Mouse (Mus musculus) layer of hippocampus, adult 2 months (tissue): ENCODE results near the gene Lmod1. TPM values are rescaled to one million over a fixed set of nuclear protein-coding genes. Genes with fewer than 3 reads are reported as not detected.
"Not testable (repeated sequence)": the region's sequence is repeated elsewhere in the genome, so short reads cannot be mapped to it uniquely, and the experiment has no call there.

Experiments
- DNase-seq, 2 experiments: peaks; one replicate each; pipeline ENCODE4 v3.0.0; 2022; ENCODE audit warnings: low spot score in 2 of 2
- H3K27ac ChIP-seq: fragments of 200-600 bp; 2 replicates; pipeline ENCODE4 v1.8.1; 2022
- H3K4me3 ChIP-seq: fragments of 200-600 bp; 2 replicates; pipeline ENCODE4 v1.8.1; 2022; ENCODE audit warnings: mild to moderate bottlenecking
- CTCF ChIP-seq: fragments of 200-600 bp; conservative IDR thresholded peaks from 2 replicates; pipeline ENCODE4 v1.8.1; 2022; ENCODE audit warnings: antibody characterized with exemption, mild to moderate bottlenecking, moderate library complexity
- total RNA-seq, 2 experiments: library from RNA; stranded (reverse); gene quantifications; 2 replicates each; pipeline ENCODE4 v1.2.3; 2021

Gene Lmod1
- total RNA-seq, 2 experiments from 2014 or later = 0.39 to 0.61 TPM

DNA sequence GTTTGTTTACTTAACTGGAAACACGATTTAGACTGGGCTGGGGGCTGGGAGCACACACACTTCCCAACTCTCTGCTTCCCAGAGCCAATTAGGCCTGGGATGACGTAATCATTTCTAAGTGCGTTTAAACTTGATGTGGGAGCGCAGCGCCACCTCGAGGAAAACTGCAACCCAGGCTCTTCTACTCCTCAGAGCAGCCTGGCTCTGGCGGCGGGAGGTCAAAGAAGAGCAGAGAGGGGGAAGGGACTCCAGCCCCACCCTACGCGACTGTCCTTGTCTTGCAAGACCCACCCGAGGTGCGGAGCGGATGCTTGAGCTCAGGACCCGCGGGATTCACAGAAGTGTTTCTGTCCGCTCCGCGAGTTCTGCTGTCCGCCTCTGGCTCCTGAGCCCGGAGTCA lies 43.6 kb downstream of the Lmod1 start:
- peak overlapping the region; percentile 97 for H3K27ac ChIP-seq
- DNase-seq = peak; percentile 92

GRCm38 (mm10) chr1:135368982-135369381 lies 44.4 kb downstream of the Lmod1 start:
- Histone ChIP-seq H3K27ac (peak overlapping the region; percentile 97), H3K4me3 (peak overlapping the region; percentile 75)
- DNase-seq = no peak
- peak; percentile 66 for TF ChIP-seq CTCF

More for the DNA sequence above, 43.6 kb downstream of the Lmod1 start:
- H3K4me3 ChIP-seq = peak overlapping the region; percentile 75
- peak; percentile 96 for TF ChIP-seq CTCF

GRCm38 (mm10) chr1:135369415-135369814 lies 44.8 kb downstream of the Lmod1 start:
- Histone ChIP-seq H3K4me3 (no peak overlapping the region), H3K27ac (peak overlapping the region; percentile 97)
- no peak for TF ChIP-seq CTCF
- DNase-seq = no peak

DNA sequence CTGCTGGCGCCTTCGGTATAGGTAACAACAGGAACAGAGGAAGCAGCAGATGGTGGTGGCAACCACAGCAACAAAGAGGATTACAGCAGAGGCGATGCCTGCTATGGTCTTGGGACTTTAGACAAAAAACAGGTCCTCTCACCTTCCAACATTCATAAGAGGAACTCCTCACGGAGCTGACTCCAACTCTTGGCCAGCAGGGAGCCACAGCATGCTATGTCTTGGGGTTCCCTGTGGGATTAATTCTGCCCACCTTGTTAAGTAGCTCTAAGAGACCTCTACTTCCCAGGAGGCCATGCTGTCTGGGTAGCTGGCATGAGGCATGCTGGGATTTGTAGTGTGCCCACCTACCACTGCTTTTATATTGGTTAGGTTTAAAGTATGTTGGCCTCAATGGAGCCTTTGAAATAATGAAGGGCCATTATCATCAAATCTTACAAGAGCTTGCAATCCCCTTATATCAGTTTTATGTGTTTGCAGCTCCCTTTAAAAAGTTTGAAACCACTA lies 48.6 kb downstream of the Lmod1 start:
- Histone ChIP-seq H3K27ac (peak overlapping the region; percentile 98), H3K4me3 (peak overlapping the region; percentile 72)
- no peak for DNase-seq
- TF ChIP-seq CTCF = no peak

DNA sequence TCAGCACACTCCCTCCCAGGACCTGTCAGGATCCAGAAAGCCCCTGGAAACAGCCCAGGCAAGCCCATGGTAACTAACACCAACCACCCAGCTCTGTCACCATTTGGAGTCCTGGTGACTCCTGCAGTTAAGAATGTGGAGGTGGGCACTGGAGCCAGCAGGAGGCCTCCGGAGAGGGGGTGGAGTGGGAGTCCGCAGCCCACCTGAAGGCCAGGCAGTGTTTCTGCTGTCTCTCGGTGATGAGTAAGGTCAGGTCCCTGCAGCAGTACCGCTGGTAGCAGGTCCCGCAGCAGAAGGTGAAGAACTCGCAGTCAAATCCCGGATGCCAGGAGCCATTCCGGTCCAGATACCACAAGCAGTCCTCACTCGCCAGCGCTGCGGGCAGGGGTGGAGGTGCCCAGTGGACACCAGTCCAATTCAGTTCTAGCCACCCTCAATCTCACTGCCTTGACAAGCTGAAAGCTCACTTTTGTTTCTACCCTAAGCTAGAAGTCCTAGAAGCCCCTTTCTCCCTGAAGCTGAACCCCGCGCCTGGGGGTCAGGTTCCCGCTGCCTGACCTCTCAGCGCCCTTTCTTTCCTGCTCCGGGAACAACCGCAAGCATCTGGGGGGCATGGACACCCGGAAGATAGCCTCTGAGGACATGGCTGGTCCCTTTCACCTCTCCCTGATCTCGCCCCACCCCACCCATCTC lies 49.7 kb downstream of the Lmod1 start:
- Histone ChIP-seq H3K4me3 (peak overlapping the region; percentile 72), H3K27ac (peak overlapping the region; percentile 98)
- DNase-seq = no peak
- TF ChIP-seq CTCF = no peak

DNA sequence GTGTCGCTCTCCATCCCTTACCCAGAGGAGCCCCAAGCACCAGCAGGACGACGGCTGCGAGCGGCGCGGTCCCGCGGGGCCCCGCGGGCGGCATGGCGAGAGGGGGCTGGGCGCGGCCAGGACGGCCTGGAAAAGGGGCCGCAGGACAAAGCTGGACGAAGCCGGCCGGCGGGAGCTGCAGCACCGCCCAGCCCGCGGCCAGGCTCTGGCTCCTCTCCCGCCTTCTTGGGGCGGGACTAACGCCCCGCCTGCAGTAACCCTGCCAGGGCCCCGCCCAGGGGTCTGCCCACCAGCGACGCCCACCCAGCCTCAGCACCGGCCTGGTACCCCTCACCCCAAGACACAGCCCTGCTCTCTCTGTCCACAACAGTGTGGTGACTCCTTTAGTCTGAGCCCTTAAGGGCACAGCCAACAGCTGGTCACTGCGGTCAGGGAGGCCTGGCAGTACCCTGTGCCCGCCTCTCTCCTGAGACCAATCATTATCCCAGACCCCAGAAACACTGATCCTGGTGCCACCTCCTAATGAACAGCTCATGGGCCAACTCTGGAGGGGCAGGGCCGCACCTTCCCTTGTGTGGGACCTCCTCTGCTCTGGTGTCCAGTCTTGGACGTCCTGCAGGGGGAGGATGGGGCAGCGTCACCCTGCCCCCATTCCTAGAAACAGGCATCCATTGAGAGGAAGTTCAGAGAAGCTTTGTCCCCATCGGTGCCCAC lies 50.4 kb downstream of the Lmod1 start, which contains the start of gene Shisa4:
Gene Shisa4 (minus strand): TSS at position 370 of the 714 bp plus-strand sequence.
- DNase-seq = peak; percentile 74 to 82

GRCm38 (mm10) chr1:135378576-135378975 lies 54.0 kb downstream of the Lmod1 start:
- Histone ChIP-seq H3K4me3 (no peak overlapping the region), H3K27ac (peak overlapping the region; percentile 89)
- peak in 1 of 2 experiments; percentile 40 for DNase-seq
- TF ChIP-seq CTCF = no peak

More for the DNA sequence above, 50.4 kb downstream of the Lmod1 start, which contains the start of gene Shisa4:
- TF ChIP-seq CTCF = peak; percentile 54
- H3K27ac ChIP-seq = peak within 1 kb of the TSS; percentile 98
- H3K4me3 ChIP-seq = peak within 1 kb of the TSS; percentile 72

DNA sequence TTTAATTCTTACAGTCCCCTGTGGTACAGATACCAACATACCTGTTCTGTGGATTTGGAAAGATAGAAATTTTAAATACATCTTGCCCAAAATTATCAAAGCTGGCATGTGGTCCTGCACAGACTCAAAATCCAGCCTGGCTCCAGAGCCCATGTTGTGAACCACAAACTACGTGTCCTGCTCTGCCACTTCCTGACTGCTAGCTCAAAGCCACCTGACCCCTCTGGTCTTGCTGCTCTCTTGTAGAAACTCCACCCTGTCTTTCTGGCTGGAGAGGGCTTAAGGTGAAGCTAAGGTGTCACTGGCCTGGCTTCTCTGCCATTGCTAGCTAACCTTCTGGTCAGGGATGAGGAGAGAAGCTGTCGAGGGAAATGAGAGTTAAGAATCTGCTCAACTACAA lies 54.4 kb downstream of the Lmod1 start:
- Histone ChIP-seq H3K4me3 (no peak overlapping the region), H3K27ac (peak overlapping the region; percentile 89)
- no peak for DNase-seq
- TF ChIP-seq CTCF = no peak

DNA sequence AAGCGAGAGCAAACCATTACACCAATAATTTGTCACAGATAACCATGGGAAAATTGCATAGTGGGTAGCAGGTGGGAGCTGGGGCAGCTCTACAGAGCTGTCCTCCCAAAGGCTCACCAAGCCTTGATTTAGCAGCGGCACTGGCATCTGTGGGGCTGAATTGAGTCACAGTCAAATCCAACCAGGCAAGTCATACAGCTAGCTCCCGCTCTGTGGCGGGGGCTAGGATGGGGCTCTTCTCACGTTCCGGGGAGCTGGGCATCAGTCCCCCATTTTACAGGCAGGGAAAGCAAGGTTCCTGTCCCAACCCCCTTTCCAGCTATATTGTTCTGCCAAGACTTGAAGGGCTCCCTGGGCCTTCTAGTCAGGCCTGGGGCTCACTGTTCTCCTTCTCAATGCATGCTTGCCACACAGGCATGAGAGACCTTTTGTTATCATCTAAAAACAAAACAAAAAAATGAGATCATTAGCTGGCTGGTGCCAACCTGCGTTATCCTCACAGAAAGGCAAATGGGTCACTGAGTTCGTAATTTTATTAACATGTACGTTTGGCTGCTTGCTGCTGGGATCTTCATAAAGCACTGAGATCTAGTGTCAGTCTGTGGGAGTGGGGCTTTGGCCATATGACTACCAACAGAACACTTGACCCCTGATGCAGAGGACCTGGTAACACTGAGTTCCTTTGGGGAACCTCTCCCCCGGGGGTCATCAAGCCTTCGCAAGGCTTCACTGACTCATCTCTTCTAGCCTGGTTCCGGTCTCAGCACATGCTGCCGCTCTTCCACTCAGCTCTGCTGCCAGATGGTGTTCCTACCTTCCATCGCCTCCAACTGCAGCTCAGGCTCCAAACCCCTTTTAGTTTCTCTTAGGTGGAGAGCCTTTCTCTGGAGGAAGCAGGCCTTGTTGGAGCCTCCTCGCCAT lies 55.7 kb downstream of the Lmod1 start:
- Histone ChIP-seq H3K4me3 (no peak overlapping the region), H3K27ac (peak overlapping the region; percentile 89)

DNA sequence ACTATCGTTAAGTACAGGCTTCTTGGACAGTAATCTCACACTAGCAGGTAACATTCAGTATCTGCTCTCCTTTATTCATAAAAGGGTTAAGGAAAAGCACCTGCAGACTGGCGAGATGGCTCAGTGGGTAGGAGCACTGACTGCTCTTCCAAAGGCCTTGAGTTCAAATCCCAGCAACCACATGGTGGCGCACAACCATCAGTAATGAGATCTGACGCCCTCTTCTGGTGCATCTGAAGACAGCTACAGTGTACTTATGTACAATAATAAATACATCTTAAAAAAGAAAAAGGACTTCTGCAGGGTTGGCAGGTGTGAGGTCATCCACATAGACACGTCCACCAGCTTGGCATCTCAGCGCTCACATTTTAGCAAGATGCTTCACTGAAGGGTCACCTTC lies 57.0 kb downstream of the Lmod1 start:
- H3K4me3 ChIP-seq, DNase-seq: not testable (repeated sequence)
- peak overlapping the region; percentile 89 for H3K27ac ChIP-seq
- TF ChIP-seq CTCF = peak; percentile 76

More for the DNA sequence above, 55.7 kb downstream of the Lmod1 start:
- TF ChIP-seq CTCF = no peak
- DNase-seq = peak; percentile 59 to 77

DNA sequence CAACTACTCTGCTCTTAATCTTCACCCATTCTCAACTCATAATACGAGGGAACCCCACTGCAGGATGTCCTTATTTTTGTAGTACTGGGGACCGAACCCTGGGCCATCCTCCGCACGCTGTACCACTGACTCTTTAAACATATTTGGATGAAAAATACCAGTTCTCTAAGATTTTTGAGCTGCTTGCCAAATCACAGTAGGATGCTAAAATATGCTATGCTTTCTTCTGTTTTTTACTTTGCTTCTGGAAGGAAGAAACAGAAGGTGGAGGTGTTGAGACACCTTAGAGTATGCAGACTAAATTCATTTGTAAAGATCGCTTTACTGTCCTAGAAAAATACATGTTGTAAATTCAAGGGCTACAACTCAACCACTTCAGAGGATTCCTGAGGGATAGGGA lies 59.6 kb downstream of the Lmod1 start:
- peak overlapping the region; percentile 32; the same call in 1 of the 2 replicates for H3K27ac ChIP-seq
- no peak overlapping the region for H3K4me3 ChIP-seq
- DNase-seq = no peak
- TF ChIP-seq CTCF = no peak

DNA sequence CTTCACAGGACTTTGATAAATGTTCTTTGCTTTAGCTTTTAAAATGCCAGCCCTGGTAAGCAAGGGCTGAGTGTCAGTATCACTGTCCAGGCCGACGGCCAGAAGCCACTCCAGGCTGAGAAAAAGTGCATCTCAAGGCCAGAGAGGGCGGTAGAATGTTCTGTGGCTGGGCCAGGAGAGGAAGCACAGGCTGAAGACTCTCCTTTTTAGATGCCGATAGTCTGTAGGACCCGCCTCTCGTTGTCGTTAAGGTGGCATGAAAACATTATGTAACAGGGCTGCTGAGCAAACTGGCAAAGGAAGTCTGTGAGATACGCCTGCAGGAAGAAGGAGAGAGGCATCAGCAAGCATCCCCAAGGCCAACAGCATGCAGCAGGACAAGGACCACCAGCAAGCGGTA lies 60.6 kb downstream of the Lmod1 start:
- TF ChIP-seq CTCF = no peak
- H3K27ac ChIP-seq = peak overlapping the region; percentile 64
- no peak for DNase-seq
- no peak overlapping the region for H3K4me3 ChIP-seq
